Comparison of ENCODE assay signal across 7 mouse cellular contexts in genomic region chr19:56601901-56602347, GRCm38 (mm10). TPM values are rescaled to one million over a fixed set of nuclear protein-coding genes. Genes with fewer than 3 reads are reported as not detected.
DNase-seq lines count a peak whose midpoint lies in the region; ATAC-seq and TF ChIP-seq lines count a peak whose summit lies in the region.

No protein-coding gene starts in this region.

- peak; percentile 81 for ATAC-seq in intestine, postnatal 0 days
- peak; percentile 51; the same call in 1 of the 2 replicates for ATAC-seq in liver, embryonic 11.5 days (replicated peaks; ENCODE audit: low FRiP score)
- ATAC-seq in granulocyte monocyte progenitor cell, adult 5-6 weeks (replicated peaks; ENCODE audit: poor library complexity, severe bottlenecking), result no peak
- no peak for ATAC-seq in forebrain, embryonic 13.5 days

- H3K4me2 ChIP-seq in intestine, postnatal 0 days (replicated peaks; ENCODE audit: low read depth), result peak overlapping the region; percentile 35; the same call in 1 of the 2 replicates
- no peak overlapping the region for H3K4me2 ChIP-seq in liver, embryonic 11.5 days
- no peak overlapping the region for H3K4me2 ChIP-seq in forebrain, embryonic 13.5 days

- 0 out of 2 replicates have a peak, but pooled peaks have one; percentile 3 for TF ChIP-seq CTCF in intestine, postnatal 0 days (IDR thresholded peaks at IDR 0.05; ENCODE audit: low read depth)

- WGBS in intestine, postnatal 0 days, result 35% methylated on average over 15 of the region's 15 CpGs
- 81% methylated on average over 15 of the region's 15 CpGs for WGBS in liver, embryonic 11.5 days
- WGBS in forebrain, embryonic 13.5 days, result 85% methylated on average over 15 of the region's 15 CpGs

- peaks cover 12% of the 10 kb centered on the region for H3K36me3 ChIP-seq in intestine, postnatal 0 days (ENCODE audit: control insufficient read depth, insufficient read depth)
- H3K36me3 ChIP-seq in liver, embryonic 11.5 days (ENCODE audit: control insufficient read depth, insufficient read depth, low read length), result peaks cover 10% of the 10 kb centered on the region; the same call in 1 of the 2 replicates
- H3K36me3 ChIP-seq in forebrain, embryonic 13.5 days (ENCODE audit: poor library complexity, severe bottlenecking), result peaks cover 34% of the 10 kb centered on the region

- no peak overlapping the region for H3K4me3 ChIP-seq in intestine, postnatal 0 days (ENCODE audit: low read depth, low read length)
- H3K4me3 ChIP-seq in liver, embryonic 11.5 days (ENCODE audit: low read depth, low read length), result no peak overlapping the region
- no peak overlapping the region for H3K4me3 ChIP-seq in forebrain, embryonic 13.5 days

- peak overlapping the region; percentile 24; the same call in 1 of the 2 replicates for H3K27ac ChIP-seq in intestine, postnatal 0 days (ENCODE audit: low read depth, low read length)
- H3K27ac ChIP-seq in liver, embryonic 11.5 days (ENCODE audit: low read depth, low read length), result peak overlapping the region; percentile 16; the same call in 1 of the 2 replicates
- no peak overlapping the region for H3K27ac ChIP-seq in forebrain, embryonic 13.5 days

- H3K9ac ChIP-seq in intestine, postnatal 0 days (ENCODE audit: low read depth, low read length), result no peak overlapping the region
- H3K9ac ChIP-seq in liver, embryonic 11.5 days (ENCODE audit: low read depth, low read length), result no peak overlapping the region
- no peak overlapping the region for H3K9ac ChIP-seq in forebrain, embryonic 13.5 days

- no peaks in the 10 kb centered on the region for H3K27me3 ChIP-seq in intestine, postnatal 0 days (replicated peaks; ENCODE audit: control insufficient read depth, insufficient read depth, low read length)
- H3K27me3 ChIP-seq in liver, embryonic 11.5 days (replicated peaks; ENCODE audit: control insufficient read depth, insufficient read depth, low read length), result no peaks in the 10 kb centered on the region
- H3K27me3 ChIP-seq in forebrain, embryonic 13.5 days, result no peaks in the 10 kb centered on the region

- no peaks in the 10 kb centered on the region for H3K9me3 ChIP-seq in intestine, postnatal 0 days (ENCODE audit: control insufficient read depth)
- no peaks in the 10 kb centered on the region for H3K9me3 ChIP-seq in liver, embryonic 11.5 days (ENCODE audit: control insufficient read depth, low read length)
- H3K9me3 ChIP-seq in forebrain, embryonic 13.5 days (replicated peaks), result no peaks in the 10 kb centered on the region

- peak; percentile 21 to 33 for DNase-seq in urinary bladder, adult 18-20 months (ENCODE audit: low spot score in 2 of 2)
- DNase-seq in urinary bladder, postnatal 10 days (ENCODE audit: low spot score), result no peak
- no peak for DNase-seq in liver, embryonic 11.5 days (ENCODE audit: low spot score)
- DNase-seq in ovary, postnatal 36 days (ENCODE audit: low spot score), result no peak

- H3K4me1 ChIP-seq in intestine, postnatal 0 days (replicated peaks; ENCODE audit: control insufficient read depth, insufficient read depth, low read length), result no peaks in the 10 kb centered on the region
- peaks cover 6% of the 10 kb centered on the region for H3K4me1 ChIP-seq in liver, embryonic 11.5 days (replicated peaks; ENCODE audit: control insufficient read depth, insufficient read depth, low read length)
- no peaks in the 10 kb centered on the region for H3K4me1 ChIP-seq in forebrain, embryonic 13.5 days

RNA-seq across cellular contexts. Expression of gene Nhlrc2, which starts 53.9 kb away (rescaled TPM):
- 8.3 and 8.8 TPM in 2 replicates for polyA plus RNA-seq in intestine, postnatal 0 days (2015; fragmentation: Nextera tagmentation; extraction: Ambion mirVana)
- 14.1 and 15.5 TPM in 2 replicates for polyA plus RNA-seq in liver, embryonic 11.5 days (2014; fragmentation: Nextera tagmentation; extraction: Ambion mirVana)
- total RNA-seq in granulocyte monocyte progenitor cell, adult 5-6 weeks (2014; fragmentation: Nextera tagmentation), result 10.3 and 11.9 TPM in 2 replicates
- 13.2 and 15.3 TPM in 2 replicates for total RNA-seq in granulocyte monocyte progenitor cell, adult 5-6 weeks (2017)
- polyA plus RNA-seq in forebrain, embryonic 13.5 days (2015; fragmentation: Nextera tagmentation; extraction: Ambion mirVana), result 12.9 and 13.4 TPM in 2 replicates

RNA-seq across cellular contexts. Expression of gene Dclre1a, which starts 53.9 kb away (rescaled TPM):
- 11.5 and 13.8 TPM in 2 replicates for polyA plus RNA-seq in intestine, postnatal 0 days (2015; fragmentation: Nextera tagmentation; extraction: Ambion mirVana)
- polyA plus RNA-seq in liver, embryonic 11.5 days (2014; fragmentation: Nextera tagmentation; extraction: Ambion mirVana), result 25.7 and 29.2 TPM in 2 replicates
- 22.2 and 36.1 TPM in 2 replicates for total RNA-seq in granulocyte monocyte progenitor cell, adult 5-6 weeks (2014; fragmentation: Nextera tagmentation)
- 17.5 and 21.4 TPM in 2 replicates for total RNA-seq in granulocyte monocyte progenitor cell, adult 5-6 weeks (2017)
- polyA plus RNA-seq in forebrain, embryonic 13.5 days (2015; fragmentation: Nextera tagmentation; extraction: Ambion mirVana), result 13.9 and 14.3 TPM in 2 replicates

Comparison
In these comparisons a context has a peak if more than half of its experiments do, and no peak if none do; other contexts are left out.
1. DNase-seq: peak in urinary bladder, adult 18-20 months (2 of 2); none in urinary bladder, postnatal 10 days (single experiment), liver, embryonic 11.5 days (single experiment) and ovary, postnatal 36 days (single experiment).
2. ATAC-seq: peak in intestine, postnatal 0 days (single experiment) and liver, embryonic 11.5 days (single experiment); none in granulocyte monocyte progenitor cell, adult 5-6 weeks (single experiment) and forebrain, embryonic 13.5 days (single experiment).